Mouse (Mus musculus): ENCODE measurements around the gene Zfp729b.

GRCm38 (mm10) chr13:67609066-67609876, at the start of gene Zfp729b:
- no peak for TF ChIP-seq GATA1 (IDR thresholded peaks at IDR 0.05; ENCODE audit: borderline replicate concordance, low read length)
- no peak for TF ChIP-seq FLI1 (IDR thresholded peaks at IDR 0.05; ENCODE audit: low read length)
